Mouse (Mus musculus): ENCODE measurements around the gene Aspg. TPM values are rescaled to one million over a fixed set of nuclear protein-coding genes. Genes with fewer than 3 reads are reported as not detected.

The Aspg gene
- total and polyA plus RNA-seq, 2 experiments = 162 to 612 TPM

DNA sequence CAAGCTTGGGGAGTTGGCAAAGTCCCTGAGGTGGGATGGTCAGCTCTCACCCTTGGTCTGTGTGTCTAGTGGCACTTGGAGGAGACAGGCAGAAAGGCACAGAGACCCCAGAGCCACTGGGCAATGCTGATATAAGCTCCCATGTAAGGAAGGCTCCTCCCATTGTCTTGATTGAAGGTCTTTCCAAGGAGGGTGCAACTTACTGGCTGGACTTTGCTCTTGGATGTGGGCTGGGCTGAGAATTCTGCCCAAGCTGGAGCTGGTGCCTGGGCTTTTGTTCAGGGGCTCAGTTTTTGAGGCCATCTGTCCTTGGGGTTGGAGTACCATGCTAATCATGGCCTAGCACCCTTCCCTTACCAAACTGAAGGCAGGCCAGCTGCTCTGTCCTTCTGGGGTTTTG lies 52.3 kb downstream of the Aspg start:
- no peaks in the 10 kb centered on the region for H3K79me2 ChIP-seq (ENCODE audit: control insufficient read depth, insufficient read depth, low read length)
- H3K36me3 ChIP-seq (ENCODE audit: control insufficient read depth, insufficient read depth, low read length) = no peaks in the 10 kb centered on the region
- no peak overlapping the region for H3K27ac ChIP-seq (replicated peaks; ENCODE audit: insufficient read depth, low read depth, low read length)
- H3K4me1 ChIP-seq (ENCODE audit: control insufficient read depth, insufficient read depth, low read length) = no peaks in the 10 kb centered on the region; the same call in 1 of the 2 replicates
- H3K9ac ChIP-seq (ENCODE audit: low read depth, low read length) = no peak overlapping the region
- no peak for DNase-seq (ENCODE audit: extremely low read depth, low read depth, low spot score)
- TF ChIP-seq CTCF (IDR thresholded peaks at IDR 0.05; ENCODE audit: low read depth, low read length) = no peak
- no peak for TF ChIP-seq POLR2A (IDR thresholded peaks at IDR 0.05; ENCODE audit: extremely low read depth, insufficient read depth, low read length)
- no peak overlapping the region for H3K4me3 ChIP-seq (ENCODE audit: insufficient read depth, low read depth, low read length)
- H3K27me3 ChIP-seq (ENCODE audit: control insufficient read depth, insufficient read depth, low read length) = no peaks in the 10 kb centered on the region

DNA sequence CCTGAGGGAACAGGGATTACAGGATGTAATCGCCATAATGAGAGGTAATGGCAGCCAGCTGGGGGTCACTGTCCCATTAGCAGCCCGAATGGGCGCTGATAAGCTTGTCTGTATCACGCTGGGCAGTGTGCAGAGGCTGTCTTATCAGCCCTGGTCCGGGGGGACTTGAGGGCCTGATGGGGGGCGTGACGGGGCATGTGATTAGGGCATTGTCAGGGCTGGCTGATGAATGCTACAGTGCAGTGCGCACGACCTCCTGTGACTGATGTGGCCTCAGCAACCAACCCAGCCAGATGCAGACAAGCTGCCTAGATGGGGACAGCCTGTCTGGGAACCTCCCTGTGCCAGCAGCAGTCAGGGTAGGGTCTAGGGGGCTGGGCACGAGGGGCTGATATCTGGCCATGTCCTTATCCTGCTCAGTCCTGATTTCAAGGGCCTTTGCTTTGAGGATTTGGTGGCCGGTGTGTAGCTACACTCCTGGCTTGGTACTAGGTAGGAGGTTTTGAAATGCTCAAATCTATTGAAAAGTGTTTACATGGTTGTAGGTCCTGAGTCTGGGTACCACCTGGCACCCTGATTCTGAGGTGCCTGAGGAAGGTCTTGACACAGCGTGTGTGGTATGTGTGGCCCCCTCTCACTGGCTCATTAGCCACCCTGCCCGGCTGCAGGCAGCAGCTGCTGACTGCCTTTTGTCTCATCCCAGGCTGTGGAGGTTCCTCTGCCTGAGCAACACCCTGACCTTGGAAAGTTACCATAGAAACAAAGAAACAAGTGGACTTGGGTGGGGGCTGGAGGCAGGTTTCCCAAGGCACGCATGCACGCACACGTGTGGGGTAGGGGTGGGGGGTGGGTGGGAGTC lies 57.7 kb downstream of the Aspg start:
- no peak for TF ChIP-seq POLR2A (IDR thresholded peaks at IDR 0.05; ENCODE audit: extremely low read depth, insufficient read depth, low read length)

GRCm38 (mm10) chr12:112164840-112165219 lies 58.4 kb downstream of the Aspg start:
- Histone ChIP-seq H3K4me1 (ENCODE audit: control insufficient read depth, insufficient read depth, low read length) (no peaks in the 10 kb centered on the region), H3K36me3 (ENCODE audit: control insufficient read depth, insufficient read depth, low read length) (no peaks in the 10 kb centered on the region), H3K9ac (ENCODE audit: low read depth, low read length) (no peak overlapping the region), H3K4me3 (ENCODE audit: insufficient read depth, low read depth, low read length) (no peak overlapping the region), H3K27ac (replicated peaks; ENCODE audit: insufficient read depth, low read depth, low read length) (no peak overlapping the region), H3K79me2 (ENCODE audit: control insufficient read depth, insufficient read depth, low read length) (no peaks in the 10 kb centered on the region), H3K27me3 (ENCODE audit: control insufficient read depth, insufficient read depth, low read length) (no peaks in the 10 kb centered on the region)
- 73% methylated on average over 6 of the region's 6 CpGs for WGBS
- TF ChIP-seq POLR2A (IDR thresholded peaks at IDR 0.05; ENCODE audit: extremely low read depth, insufficient read depth, low read length) (no peak), CTCF (IDR thresholded peaks at IDR 0.05; ENCODE audit: low read depth, low read length) (no peak)
- no peak for DNase-seq (ENCODE audit: extremely low read depth, low read depth, low spot score)

More for the DNA sequence above, 57.7 kb downstream of the Aspg start:
- 62% methylated on average over 16 of the region's 16 CpGs for WGBS
- DNase-seq (ENCODE audit: extremely low read depth, low read depth, low spot score) = no peak
- no peaks in the 10 kb centered on the region for H3K36me3 ChIP-seq (ENCODE audit: control insufficient read depth, insufficient read depth, low read length)
- no peaks in the 10 kb centered on the region for H3K27me3 ChIP-seq (ENCODE audit: control insufficient read depth, insufficient read depth, low read length)
- H3K4me1 ChIP-seq (ENCODE audit: control insufficient read depth, insufficient read depth, low read length) = no peaks in the 10 kb centered on the region
- H3K79me2 ChIP-seq (ENCODE audit: control insufficient read depth, insufficient read depth, low read length) = no peaks in the 10 kb centered on the region
- no peak overlapping the region for H3K4me3 ChIP-seq (ENCODE audit: insufficient read depth, low read depth, low read length)
- no peak overlapping the region for H3K9ac ChIP-seq (ENCODE audit: low read depth, low read length)
- no peak overlapping the region for H3K27ac ChIP-seq (replicated peaks; ENCODE audit: insufficient read depth, low read depth, low read length)

- DNase-seq (ENCODE audit: extremely low read depth, low read depth, low spot score) = no peak
- Histone ChIP-seq H3K27me3 (ENCODE audit: control insufficient read depth, insufficient read depth, low read length) (no peaks in the 10 kb centered on the region), H3K79me2 (ENCODE audit: control insufficient read depth, insufficient read depth, low read length) (no peaks in the 10 kb centered on the region), H3K9ac (ENCODE audit: low read depth, low read length) (no peak overlapping the region), H3K36me3 (ENCODE audit: control insufficient read depth, insufficient read depth, low read length) (no peaks in the 10 kb centered on the region), H3K4me3 (ENCODE audit: insufficient read depth, low read depth, low read length) (no peak overlapping the region), H3K4me1 (ENCODE audit: control insufficient read depth, insufficient read depth, low read length) (no peaks in the 10 kb centered on the region), H3K27ac (replicated peaks; ENCODE audit: insufficient read depth, low read depth, low read length) (no peak overlapping the region)
- 71% methylated on average over 5 of the region's 5 CpGs for WGBS
- TF ChIP-seq CTCF (IDR thresholded peaks at IDR 0.05; ENCODE audit: low read depth, low read length) (no peak), POLR2A (IDR thresholded peaks at IDR 0.05; ENCODE audit: extremely low read depth, insufficient read depth, low read length) (no peak)
Observed at GRCm38 (mm10) chr12:112169240-112169639, 62.8 kb downstream of the Aspg start.

DNA sequence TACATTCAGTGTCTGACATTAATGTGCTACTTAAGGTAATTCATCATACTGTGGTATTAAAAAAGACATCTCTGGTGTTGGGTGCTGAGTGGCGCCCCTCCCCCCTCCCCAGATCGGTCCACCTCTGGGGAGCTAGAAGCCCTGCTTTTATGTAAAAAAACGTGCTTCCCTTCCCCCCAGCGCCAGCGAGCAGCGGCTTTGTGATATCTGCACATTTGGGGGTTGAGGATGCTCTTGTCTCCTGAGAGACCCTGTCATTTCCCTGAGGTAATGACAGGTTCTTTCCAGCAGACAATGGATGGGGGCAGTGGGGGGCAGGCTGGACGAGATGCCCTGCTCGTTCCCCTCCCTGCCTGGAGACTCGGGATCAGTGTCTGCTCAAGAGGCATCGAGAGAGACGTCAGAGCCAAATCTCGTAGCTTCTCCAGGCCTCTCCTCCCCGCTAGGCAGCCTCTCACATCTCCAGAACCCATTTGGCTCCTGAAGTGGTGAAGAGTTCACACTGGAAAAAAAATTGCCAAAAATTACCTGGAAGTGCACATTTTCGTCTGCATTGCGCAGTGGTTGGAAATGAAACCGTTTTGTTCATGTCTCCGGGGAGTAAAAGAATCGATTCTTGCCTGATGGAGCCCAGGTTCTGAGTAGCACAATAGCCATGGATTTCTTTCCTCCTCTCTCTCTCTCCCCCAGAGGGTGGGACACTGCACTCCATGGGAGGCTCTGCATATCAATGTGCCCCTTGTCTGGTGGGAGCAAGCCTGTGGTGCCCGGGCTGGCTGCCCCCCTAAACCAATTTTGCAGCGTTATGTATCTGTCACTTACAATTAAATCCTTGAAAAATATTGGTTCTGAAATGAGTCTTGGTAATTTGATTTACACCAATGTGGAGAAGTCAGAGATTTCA lies 64.4 kb downstream of the Aspg start:
- no peak for DNase-seq (ENCODE audit: extremely low read depth, low read depth, low spot score)
- Histone ChIP-seq H3K4me1 (ENCODE audit: control insufficient read depth, insufficient read depth, low read length) (no peaks in the 10 kb centered on the region), H3K27ac (replicated peaks; ENCODE audit: insufficient read depth, low read depth, low read length) (no peak overlapping the region), H3K36me3 (ENCODE audit: control insufficient read depth, insufficient read depth, low read length) (no peaks in the 10 kb centered on the region), H3K4me3 (ENCODE audit: insufficient read depth, low read depth, low read length) (no peak overlapping the region), H3K9ac (ENCODE audit: low read depth, low read length) (no peak overlapping the region), H3K27me3 (ENCODE audit: control insufficient read depth, insufficient read depth, low read length) (no peaks in the 10 kb centered on the region), H3K79me2 (ENCODE audit: control insufficient read depth, insufficient read depth, low read length) (no peaks in the 10 kb centered on the region)
- no peak for TF ChIP-seq CTCF (IDR thresholded peaks at IDR 0.05; ENCODE audit: low read depth, low read length)
- TF ChIP-seq POLR2A (IDR thresholded peaks at IDR 0.05; ENCODE audit: extremely low read depth, insufficient read depth, low read length) = no peak
- WGBS = 78% methylated on average over 20 of the region's 20 CpGs

Measured in liver, adult 2 months (tissue).